Mouse (Mus musculus) liver, postnatal 0 days (tissue): ENCODE data around the gene Gdf5. TPM values are rescaled to one million over a fixed set of nuclear protein-coding genes. Genes with fewer than 3 reads are reported as not detected.

Experiments used
- ATAC-seq: fragments of 200-750 bp; cut with Nextera tagmentation; 2 replicates; pipeline ENCODE4 v1.8.0; 2017; ENCODE audit warnings: mild to moderate bottlenecking, moderate library complexity
- DNase-seq: peaks from one replicate; pipeline ENCODE4 v3.0.0-alpha.2; 2016
- H3K27ac ChIP-seq: fragments of 300-500 bp; sonication (generic); 2 replicates; pipeline ENCODE4 v1.5.1; 2014; ENCODE audit warnings: antibody characterized with exemption, moderate library complexity, mild to moderate bottlenecking, low read depth
- H3K27me3 ChIP-seq: fragments of 300-500 bp; sonication (generic); 2 replicates; pipeline ENCODE4 v1.6.1; 2014; ENCODE audit warnings: low read length, control low read depth, mixed read lengths; ENCODE audit not compliant: insufficient read depth
- H3K36me3 ChIP-seq: fragments of 300-500 bp; sonication (generic); replicated peaks from 2 replicates; pipeline ENCODE4 v1.6.1; 2014; ENCODE audit warnings: mild to moderate bottlenecking, control low read depth, low read length, moderate library complexity, mixed read lengths; ENCODE audit not compliant: insufficient read depth
- H3K4me1 ChIP-seq: fragments of 300-500 bp; sonication (generic); 2 replicates; pipeline ENCODE4 v1.6.1; 2014; ENCODE audit warnings: antibody characterized with exemption, mild to moderate bottlenecking, control low read depth; ENCODE audit not compliant: insufficient read depth
- H3K4me2 ChIP-seq: fragments of 300-500 bp; sonication (generic); 2 replicates; pipeline ENCODE4 v1.6.1; 2014; ENCODE audit warnings: low read depth, mild to moderate bottlenecking, low read length, moderate library complexity, mixed read lengths
- H3K4me3 ChIP-seq: fragments of 300-500 bp; sonication (generic); 2 replicates; pipeline ENCODE4 v1.5.1; 2014; ENCODE audit warnings: low read depth, low read length
- H3K9ac ChIP-seq: fragments of 300-500 bp; sonication (generic); replicated peaks from 2 replicates; pipeline ENCODE4 v1.6.1; 2014; ENCODE audit warnings: mild to moderate bottlenecking, moderate library complexity
- H3K9me3 ChIP-seq: fragments of 300-500 bp; sonication (generic); 2 replicates; pipeline ENCODE4 v1.6.1; 2016; ENCODE audit warnings: mild to moderate bottlenecking, control low read depth, low read length, mixed read lengths
- CTCF ChIP-seq: sonication (generic); IDR thresholded peaks from 2 replicates; pipeline ENCODE4 v1.5.1; 2016; ENCODE audit warnings: antibody characterized with exemption, low read depth
- EP300 ChIP-seq: IDR thresholded peaks from 2 replicates; pipeline ENCODE4 v1.6.1; 2016; ENCODE audit warnings: antibody characterized with exemption, low read depth, mild to moderate bottlenecking
- WGBS: fragments of 180-500 bp; shearing (Covaris S2); extraction: QIAGEN DNeasy Blood & Tissue Kit; methylation state at CpG from one replicate; pipeline ENCODE4 v1.1.7; 2014; ENCODE audit not compliant: insufficient replicate concordance; 5-methylcytosine and 5-hydroxymethylcytosine counted together
- polyA plus RNA-seq: library from polyadenylated mRNA; unstranded; fragments of >200 nt; fragmentation: Nextera tagmentation; extraction: Ambion mirVana; gene quantifications from 2 replicates; pipeline ENCODE4 v1.2.1, GENCODE M21; 2015

Gene Gdf5
- polyA plus RNA-seq, 1 experiment from 2014 or later, result not detected

GRCm38 (mm10) chr2:155945580-155945979 is 413 bp upstream of the Gdf5 start:
- Histone ChIP-seq H3K36me3 (no peaks in the 10 kb centered on the region), H3K9me3 (no peaks in the 10 kb centered on the region), H3K4me1 (peaks cover 5% of the 10 kb centered on the region; the same call in 1 of the 2 replicates), H3K4me2 (no peak overlapping the region), H3K9ac (no peak overlapping the region), H3K4me3 (no peak overlapping the region), H3K27ac (no peak overlapping the region), H3K27me3 (no peaks in the 10 kb centered on the region)
- 79% methylated on average over 5 of the region's 5 CpGs for WGBS
- TF ChIP-seq EP300 (no peak), CTCF (no peak)
- no peak for DNase-seq
- no peak for ATAC-seq

DNA sequence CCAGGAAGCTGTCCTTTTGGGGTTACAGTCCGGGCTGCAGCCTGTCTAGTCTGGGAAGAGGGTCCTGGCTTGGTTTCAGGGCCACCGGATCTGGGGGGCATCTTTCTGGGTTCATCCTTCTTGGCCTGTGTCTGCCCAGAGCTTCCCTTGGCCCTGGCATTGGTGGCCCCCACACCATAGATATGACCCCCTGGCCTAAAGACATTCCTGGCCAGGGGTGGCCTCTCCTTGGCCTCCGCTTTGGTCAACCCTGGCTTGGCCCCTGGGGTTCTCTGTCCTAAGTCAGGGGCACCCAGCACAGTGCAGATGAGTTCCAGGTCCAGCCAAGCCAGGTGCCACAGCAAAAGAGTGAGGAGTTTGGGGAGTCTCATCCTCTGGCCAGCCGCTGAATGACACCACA is 482 bp downstream of the Gdf5 start:
- no peak for DNase-seq
- no peaks in the 10 kb centered on the region for H3K9me3 ChIP-seq
- H3K4me2 ChIP-seq, result no peak overlapping the region
- 89% methylated on average over 4 of the region's 4 CpGs for WGBS
- no peaks in the 10 kb centered on the region for H3K27me3 ChIP-seq
- H3K4me3 ChIP-seq, result no peak overlapping the region
- no peak overlapping the region for H3K27ac ChIP-seq
- peaks cover 5% of the 10 kb centered on the region; the same call in 1 of the 2 replicates for H3K4me1 ChIP-seq
- no peak for ATAC-seq
- no peaks in the 10 kb centered on the region for H3K36me3 ChIP-seq
- no peak overlapping the region for H3K9ac ChIP-seq
- no peak for TF ChIP-seq CTCF
- no peak for TF ChIP-seq EP300

- Histone ChIP-seq H3K4me2 (peak overlapping the region; percentile 18; the same call in 1 of the 2 replicates), H3K27me3 (no peaks in the 10 kb centered on the region), H3K4me3 (no peak overlapping the region), H3K9me3 (no peaks in the 10 kb centered on the region), H3K36me3 (no peaks in the 10 kb centered on the region), H3K4me1 (peaks cover 5% of the 10 kb centered on the region; the same call in 1 of the 2 replicates), H3K9ac (no peak overlapping the region), H3K27ac (no peak overlapping the region)
- ATAC-seq (no peak), DNase-seq (no peak)
- TF ChIP-seq CTCF, result no peak
- 12% methylated on average over 8 of the region's 8 CpGs for WGBS
Measured at GRCm38 (mm10) chr2:155943463-155943862, 1.7 kb downstream of the Gdf5 start.

- Histone ChIP-seq H3K4me1 (no peaks in the 10 kb centered on the region), H3K27me3 (no peaks in the 10 kb centered on the region), H3K9me3 (no peaks in the 10 kb centered on the region), H3K36me3 (no peaks in the 10 kb centered on the region), H3K4me3 (no peak overlapping the region), H3K9ac (no peak overlapping the region), H3K4me2 (no peak overlapping the region), H3K27ac (no peak overlapping the region)
- TF ChIP-seq CTCF, result no peak
- no peak for TF ChIP-seq EP300
- DNase-seq (no peak), ATAC-seq (no peak)
- WGBS, result 88% methylated on average over 40 of the region's 40 CpGs
Measured at GRCm38 (mm10) chr2:155941697-155942442, 3.3 kb downstream of the Gdf5 start.

DNA sequence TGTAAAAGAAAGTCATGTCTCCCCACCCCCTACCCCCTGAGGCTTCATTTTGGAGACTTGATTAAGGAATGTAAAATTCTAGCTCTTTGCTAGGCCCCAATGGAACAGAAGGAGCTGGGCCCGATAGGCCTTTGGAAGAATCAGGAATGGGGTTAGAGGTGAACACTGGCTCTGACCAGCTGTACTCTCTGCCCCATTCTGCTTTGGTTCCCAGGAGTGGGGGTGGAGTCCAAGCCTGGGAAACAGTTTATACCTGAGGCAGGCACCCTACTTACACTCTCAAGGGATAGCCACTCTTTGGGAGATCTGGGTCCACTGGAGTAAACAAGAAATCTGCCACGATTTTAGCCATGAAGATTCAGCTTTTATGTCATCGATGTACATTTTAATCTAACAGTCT is 4.5 kb downstream of the Gdf5 start, which contains the start of gene Gm15557:
Gene Gm15557, plus strand, starts transcription at position 48 of the 400 bp plus-strand sequence.
- Histone ChIP-seq H3K36me3 (no peaks in the 10 kb centered on the region), H3K4me1 (no peaks in the 10 kb centered on the region), H3K4me2 (no peak within 1 kb of the TSS), H3K27me3 (no peaks in the 10 kb centered on the region), H3K27ac (no peak within 1 kb of the TSS), H3K9ac (no peak within 1 kb of the TSS), H3K4me3 (no peak within 1 kb of the TSS), H3K9me3 (no peaks in the 10 kb centered on the region)
- ATAC-seq (no peak), DNase-seq (no peak)
- 76% methylated on average over 3 of the region's 3 CpGs for WGBS
- TF ChIP-seq CTCF (no peak), EP300 (no peak)

DNA sequence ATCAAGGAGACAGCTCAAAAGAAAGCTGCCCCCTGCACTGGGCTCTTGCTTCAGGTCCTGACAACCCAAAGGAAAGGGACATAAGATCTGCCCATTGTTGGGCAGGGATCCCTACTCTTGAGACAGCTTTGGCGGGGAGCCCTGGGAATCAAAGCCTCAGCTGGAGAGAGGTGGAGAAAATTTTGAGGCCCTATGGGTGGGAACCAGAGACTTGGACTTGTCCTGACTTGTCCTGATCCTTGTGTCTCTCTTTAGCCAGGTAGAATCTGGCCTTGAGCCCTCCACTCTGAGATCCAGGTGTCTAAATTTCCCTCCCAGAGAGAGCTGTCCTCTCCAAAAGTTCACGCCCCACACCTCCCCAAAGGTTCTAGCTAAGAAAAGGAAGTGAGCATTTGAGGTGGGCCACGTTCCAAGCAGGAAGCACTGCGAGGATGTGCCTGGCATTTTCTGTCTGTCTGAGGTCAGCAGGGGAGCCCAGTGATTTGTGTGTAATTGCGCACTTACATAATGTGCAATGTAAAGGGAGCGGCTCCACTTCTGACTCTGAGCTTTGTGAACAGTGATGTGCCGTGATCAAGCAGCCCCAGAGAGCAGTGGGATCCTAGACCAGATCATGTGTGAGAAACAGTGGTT is 5.2 kb downstream of the Gdf5 start:
- no peak for TF ChIP-seq CTCF
- TF ChIP-seq EP300, result no peak
- Histone ChIP-seq H3K9ac (no peak overlapping the region), H3K4me3 (no peak overlapping the region), H3K36me3 (no peaks in the 10 kb centered on the region), H3K4me1 (no peaks in the 10 kb centered on the region), H3K4me2 (no peak overlapping the region), H3K27me3 (no peaks in the 10 kb centered on the region), H3K27ac (no peak overlapping the region), H3K9me3 (no peaks in the 10 kb centered on the region)
- 57% methylated on average over 7 of the region's 7 CpGs for WGBS
- ATAC-seq (no peak), DNase-seq (no peak)
